Mouse (Mus musculus): ENCODE results near the gene Dgke. TPM values are rescaled to one million over a fixed set of nuclear protein-coding genes. Genes with fewer than 3 reads are reported as not detected.
A peak's percentile ranks its signal among the peaks of the same experiment; 100 is the strongest.
"Not testable (repeated sequence)": the region's sequence is repeated elsewhere in the genome, so short reads cannot be mapped to it uniquely, and the experiment has no call there.

Gene Dgke
- polyA plus RNA-seq, 2 experiments, result 0.39 to 0.63 TPM

- H3K4me3 ChIP-seq (ENCODE audit: insufficient read depth in 1 of 2, low read depth in 2 of 2, low read length in 2 of 2), result no peak overlapping the region
Observed at GRCm38 (mm10) chr11:89058515-89059270, 8.0 kb downstream of the Dgke start.

GRCm38 (mm10) chr11:89055931-89056690, 10.5 kb downstream of the Dgke start:
- Histone ChIP-seq H3K4me3 (ENCODE audit: insufficient read depth in 1 of 2, low read depth in 2 of 2, low read length in 2 of 2) (no peak overlapping the region), H3K4me2 (ENCODE audit: low read depth) (no peak overlapping the region), H3K4me1 (replicated peaks; ENCODE audit: control insufficient read depth in 2 of 2, insufficient read depth in 2 of 2, low read length in 1 of 2) (peaks cover 3 to 9% of the 10 kb centered on the region in 2 experiments), H3K27me3 (ENCODE audit: control insufficient read depth, insufficient read depth, low read length) (no peaks in the 10 kb centered on the region), H3K27ac (no peak overlapping the region), H3K9me3 (ENCODE audit: control insufficient read depth, low read length) (no peaks in the 10 kb centered on the region), H3K36me3 (replicated peaks; ENCODE audit: control insufficient read depth, insufficient read depth, low read depth) (no peaks in the 10 kb centered on the region), H3K9ac (replicated peaks) (no peak overlapping the region)
- ATAC-seq (ENCODE audit: insufficient read depth) (no peak), DNase-seq (ENCODE audit: low read depth in 3 of 3, low spot score in 3 of 3) (no peak)
- TF ChIP-seq CTCF (IDR thresholded peaks at IDR 0.05; ENCODE audit: low read depth) (no peak), EP300 (IDR thresholded peaks at IDR 0.05; ENCODE audit: low read depth) (no peak)
- WGBS (ENCODE audit: insufficient replicate concordance), result 75% methylated on average over 13 of the region's 13 CpGs

More at GRCm38 (mm10) chr11:89058515-89059270, 8.0 kb downstream of the Dgke start:
- no peaks in the 10 kb centered on the region for H3K27me3 ChIP-seq (ENCODE audit: control insufficient read depth, insufficient read depth, low read length)
- H3K9ac ChIP-seq (replicated peaks), result no peak overlapping the region
- H3K4me2 ChIP-seq (ENCODE audit: low read depth), result peak overlapping the region; percentile 100; the same call in 1 of the 2 replicates
- peak; percentile 75 for TF ChIP-seq CTCF (IDR thresholded peaks at IDR 0.05; ENCODE audit: low read depth)
- no peak for TF ChIP-seq EP300 (IDR thresholded peaks at IDR 0.05; ENCODE audit: low read depth)
- no peak overlapping the region for H3K27ac ChIP-seq
- 57% methylated on average over 11 of the region's 11 CpGs for WGBS (ENCODE audit: insufficient replicate concordance)
- ATAC-seq (ENCODE audit: insufficient read depth) (no peak), DNase-seq (ENCODE audit: low read depth in 3 of 3, low spot score in 3 of 3) (no peak)
- H3K9me3 ChIP-seq (ENCODE audit: control insufficient read depth, low read length), result no peaks in the 10 kb centered on the region
- H3K36me3 ChIP-seq (replicated peaks; ENCODE audit: control insufficient read depth, insufficient read depth, low read depth), result no peaks in the 10 kb centered on the region
- peaks cover 3 to 9% of the 10 kb centered on the region in 2 experiments for H3K4me1 ChIP-seq (replicated peaks; ENCODE audit: control insufficient read depth in 2 of 2, insufficient read depth in 2 of 2, low read length in 1 of 2)

- TF ChIP-seq CTCF (IDR thresholded peaks at IDR 0.05; ENCODE audit: low read depth) (no peak), EP300 (IDR thresholded peaks at IDR 0.05; ENCODE audit: low read depth) (no peak)
- WGBS (ENCODE audit: insufficient replicate concordance), result 60% methylated on average over 6 of the region's 6 CpGs
Observed at GRCm38 (mm10) chr11:89051767-89052166, 14.9 kb downstream of the Dgke start.

DNA sequence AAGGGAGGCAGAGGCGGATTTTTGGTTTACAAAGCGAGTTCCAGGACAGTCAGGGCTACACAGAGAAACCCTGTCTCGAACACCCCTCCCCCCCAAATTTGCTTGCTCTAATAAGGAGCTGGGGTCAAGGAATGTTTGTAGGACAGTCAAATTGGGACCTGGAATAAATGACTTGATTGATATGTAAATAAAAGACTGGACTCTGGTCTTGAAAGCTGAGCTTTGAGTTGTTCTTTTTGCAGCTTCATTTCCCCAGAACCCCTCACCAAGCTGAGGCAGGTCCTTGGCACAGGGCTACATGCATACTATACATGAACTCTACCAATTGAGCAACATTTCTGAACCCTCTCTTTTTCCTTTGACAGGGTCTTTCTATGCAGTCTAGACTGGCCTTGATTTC, 20.6 kb downstream of the Dgke start:
- no peak for ATAC-seq (ENCODE audit: insufficient read depth)
- WGBS (ENCODE audit: insufficient replicate concordance), result 68% methylated on average over 3 of the region's 3 CpGs

More at GRCm38 (mm10) chr11:89051767-89052166, 14.9 kb downstream of the Dgke start:
- ATAC-seq (ENCODE audit: insufficient read depth), result no peak
- Histone ChIP-seq H3K4me3 (ENCODE audit: insufficient read depth in 1 of 2, low read depth in 2 of 2, low read length in 2 of 2) (no peak overlapping the region), H3K36me3 (replicated peaks; ENCODE audit: control insufficient read depth, insufficient read depth, low read depth) (no peaks in the 10 kb centered on the region), H3K27me3 (ENCODE audit: control insufficient read depth, insufficient read depth, low read length) (no peaks in the 10 kb centered on the region), H3K9ac (replicated peaks) (no peak overlapping the region), H3K9me3 (ENCODE audit: control insufficient read depth, low read length) (no peaks in the 10 kb centered on the region), H3K4me2 (ENCODE audit: low read depth) (no peak overlapping the region), H3K27ac (no peak overlapping the region), H3K4me1 (replicated peaks; ENCODE audit: control insufficient read depth in 2 of 2, insufficient read depth in 2 of 2, low read length in 1 of 2) (no peaks in the 10 kb centered on the region)
- DNase-seq (ENCODE audit: low read depth in 3 of 3, low spot score in 3 of 3), result no peak

DNA sequence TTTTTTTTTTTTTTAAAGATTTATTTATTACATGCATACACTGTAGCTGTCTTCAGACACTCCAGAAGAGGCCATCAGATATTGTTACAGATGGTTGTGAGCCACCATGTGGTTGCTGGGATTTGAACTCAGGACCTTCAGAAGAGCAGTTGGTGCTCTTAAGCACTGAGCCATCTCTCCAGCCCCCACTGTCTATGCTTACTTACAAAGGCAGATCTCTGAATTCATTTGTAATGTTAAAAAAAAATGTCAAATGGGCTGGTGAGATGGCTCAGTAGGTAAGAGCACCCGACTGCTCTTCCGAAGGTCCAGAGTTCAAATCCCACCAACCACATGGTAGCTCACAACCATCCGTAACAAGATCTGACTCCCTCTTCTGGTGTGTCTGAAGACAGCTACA, 21.1 kb downstream of the Dgke start:
- not testable (repeated sequence) for H3K4me3 ChIP-seq (ENCODE audit: insufficient read depth in 1 of 2, low read depth in 2 of 2, low read length in 2 of 2); ATAC-seq (ENCODE audit: insufficient read depth); H3K9ac ChIP-seq (replicated peaks); H3K27me3 ChIP-seq (ENCODE audit: control insufficient read depth, insufficient read depth, low read length); H3K4me2 ChIP-seq (ENCODE audit: low read depth); H3K9me3 ChIP-seq (ENCODE audit: control insufficient read depth, low read length); DNase-seq (ENCODE audit: low read depth in 3 of 3, low spot score in 3 of 3); H3K27ac ChIP-seq; H3K36me3 ChIP-seq (replicated peaks; ENCODE audit: control insufficient read depth, insufficient read depth, low read depth); H3K4me1 ChIP-seq (replicated peaks; ENCODE audit: control insufficient read depth in 2 of 2, insufficient read depth in 2 of 2, low read length in 1 of 2)
- 88% methylated on average over 3 of the region's 3 CpGs for WGBS (ENCODE audit: insufficient replicate concordance)

More for the DNA sequence above, 20.6 kb downstream of the Dgke start:
- Histone ChIP-seq H3K4me3 (ENCODE audit: insufficient read depth in 1 of 2, low read depth in 2 of 2, low read length in 2 of 2) (no peak overlapping the region), H3K4me2 (ENCODE audit: low read depth) (no peak overlapping the region), H3K9me3 (ENCODE audit: control insufficient read depth, low read length) (no peaks in the 10 kb centered on the region), H3K4me1 (replicated peaks; ENCODE audit: control insufficient read depth in 2 of 2, insufficient read depth in 2 of 2, low read length in 1 of 2) (no peaks in the 10 kb centered on the region), H3K36me3 (replicated peaks; ENCODE audit: control insufficient read depth, insufficient read depth, low read depth) (no peaks in the 10 kb centered on the region; the same call in 1 of the 2 replicates), H3K27me3 (ENCODE audit: control insufficient read depth, insufficient read depth, low read length) (no peaks in the 10 kb centered on the region), H3K9ac (replicated peaks) (no peak overlapping the region), H3K27ac (no peak overlapping the region)
- no peak for TF ChIP-seq EP300 (IDR thresholded peaks at IDR 0.05; ENCODE audit: low read depth)
- no peak for TF ChIP-seq CTCF (IDR thresholded peaks at IDR 0.05; ENCODE audit: low read depth)
- no peak for DNase-seq (ENCODE audit: low read depth in 3 of 3, low spot score in 3 of 3)
